Mouse (Mus musculus): ENCODE measurements around the gene Golt1b.
"Not testable (repeated sequence)": the region's sequence is repeated elsewhere in the genome, so short reads cannot be mapped to it uniquely, and the experiment has no call there.

Golt1b gene

DNA sequence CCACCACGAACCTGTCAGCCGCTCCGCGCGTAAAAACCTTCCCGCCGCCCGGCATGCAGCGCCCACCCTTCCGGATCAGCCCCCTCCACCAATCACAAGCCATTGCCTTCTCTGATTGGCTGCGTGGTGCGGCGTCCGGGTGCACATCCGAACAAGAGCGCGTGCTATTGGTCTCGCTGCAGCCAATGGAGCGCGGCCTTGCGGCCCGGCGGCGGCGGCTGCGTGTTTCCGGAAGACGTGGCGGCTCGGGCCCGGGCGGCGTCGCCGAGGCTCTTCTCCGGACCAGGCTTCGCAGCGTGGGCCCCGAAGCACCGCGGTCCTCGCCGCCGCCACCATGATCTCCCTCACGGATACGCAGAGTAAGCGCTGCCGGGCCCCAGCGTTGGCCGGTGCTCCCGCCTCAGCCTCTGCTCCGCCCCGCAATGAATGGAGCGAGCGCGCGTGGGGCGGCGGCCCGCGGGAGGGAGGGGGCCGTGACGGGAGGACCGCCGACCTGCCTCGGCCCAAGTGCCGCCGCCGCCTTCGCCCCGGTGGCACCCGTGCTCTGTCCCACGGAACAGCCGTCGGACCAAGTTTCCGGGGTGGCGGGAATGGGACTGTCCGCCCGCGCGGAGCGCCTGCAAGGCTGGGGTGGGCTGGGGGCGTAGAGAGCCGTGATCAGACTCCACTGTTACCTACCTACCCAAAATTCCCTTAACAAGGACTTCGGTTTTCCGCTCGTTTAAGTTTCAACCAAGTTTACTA is at the start of gene Golt1b, which contains the start of gene Recql:
Golt1b (plus strand) TSS at position 211 of the 744 bp plus-strand sequence.
Recql (minus strand) TSS at position 77 of the 744 bp plus-strand sequence.
- DNase-seq (ENCODE audit: low read depth, low spot score): peak; percentile 99

DNA sequence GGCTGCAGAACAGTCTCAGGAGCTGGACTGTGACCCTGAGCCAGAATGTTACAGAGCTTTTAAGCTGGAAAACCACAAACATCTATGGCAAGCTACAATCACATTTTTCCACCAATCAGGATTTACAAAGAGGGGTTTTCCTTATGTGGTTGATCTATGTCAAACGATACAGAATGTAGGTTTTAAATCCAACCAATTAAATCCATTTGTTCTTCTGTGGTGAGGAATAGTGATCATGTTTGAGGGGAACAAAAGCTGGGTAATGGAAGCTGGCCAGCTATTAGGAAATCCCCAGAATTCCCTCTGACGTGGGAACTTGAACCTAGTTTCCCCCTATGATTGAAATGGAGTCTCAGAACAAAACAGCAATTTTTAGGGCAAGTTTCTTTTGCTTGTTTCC is 48.1 kb upstream of the Golt1b start:
- no peak for DNase-seq (ENCODE audit: low read depth, low spot score)

DNA sequence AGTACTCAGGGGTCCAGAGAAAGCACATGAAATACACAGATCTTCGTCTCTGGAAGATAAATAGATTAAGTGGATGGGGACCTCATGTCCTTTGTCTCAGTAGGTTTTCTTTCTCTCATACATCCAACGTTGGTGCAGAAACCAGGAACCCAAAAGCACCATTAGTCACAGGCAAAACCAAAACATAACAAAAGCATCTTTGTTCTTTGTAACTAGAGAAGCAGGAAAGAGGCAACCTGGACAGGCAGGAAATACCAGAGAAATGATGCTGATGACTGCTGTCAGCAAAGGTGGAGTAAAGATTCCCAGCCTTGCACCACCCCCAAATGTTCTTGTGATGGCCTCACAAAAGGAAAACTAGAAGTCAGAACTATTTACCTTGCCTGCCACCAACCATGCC is 47.4 kb upstream of the Golt1b start:
- no peak for DNase-seq (ENCODE audit: low read depth, low spot score)

- peak; percentile 59 for DNase-seq (ENCODE audit: low read depth, low spot score)
Observed at GRCm38 (mm10) chr6:142343561-142343960, 43.5 kb upstream of the Golt1b start.

- peak; percentile 98 for DNase-seq (ENCODE audit: low read depth, low spot score)
Observed at GRCm38 (mm10) chr6:142345440-142346038, 41.5 kb upstream of the Golt1b start, which contains the start of gene Pyroxd1. Gene Pyroxd1 (plus strand): TSS chr6:142345654.

DNA sequence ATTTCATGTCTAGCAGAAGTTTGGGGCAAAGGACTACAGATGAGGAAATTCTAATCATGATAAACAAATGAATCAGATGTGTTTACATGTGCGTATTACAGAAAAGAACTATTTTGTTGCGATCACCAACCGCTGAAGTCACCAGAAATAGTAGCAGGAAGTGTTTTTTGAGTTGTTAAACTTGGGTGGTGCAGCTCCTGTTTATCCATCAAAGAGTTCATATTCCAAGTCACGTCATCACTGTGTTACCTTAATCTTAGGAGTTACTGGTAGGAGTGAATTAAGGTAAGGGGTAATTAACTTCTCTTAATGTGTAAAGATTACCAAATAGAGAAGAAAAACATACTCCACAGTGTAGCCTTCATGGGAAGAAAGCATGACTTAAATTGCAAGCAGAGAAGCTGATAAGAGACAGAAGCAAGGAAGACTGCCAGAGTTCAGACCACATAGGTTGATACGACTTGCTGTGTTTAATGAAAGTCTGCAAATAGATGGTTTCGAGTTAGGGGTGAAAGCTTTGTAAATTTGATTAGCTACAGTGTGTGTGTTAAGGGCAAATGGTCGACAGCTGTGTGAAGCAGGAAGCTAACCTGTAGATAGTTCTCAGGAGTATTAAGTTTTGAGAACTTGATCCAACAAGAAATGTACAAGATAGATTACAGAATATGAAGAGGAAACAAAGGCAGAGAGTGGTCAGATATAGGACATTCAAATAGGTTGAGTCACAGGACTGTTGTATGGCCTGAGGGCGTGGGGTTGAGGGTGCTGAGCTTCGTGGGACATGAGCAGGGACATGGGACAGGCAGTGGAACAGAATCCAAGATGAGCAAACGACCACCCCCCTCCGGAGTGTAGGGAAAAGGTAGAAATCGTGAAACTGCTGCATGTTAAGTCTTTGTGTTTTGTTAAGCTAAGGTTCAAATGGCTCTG is 40.6 kb upstream of the Golt1b start:
- no peak for DNase-seq (ENCODE audit: low read depth, low spot score)

GRCm38 (mm10) chr6:142347431-142348385 is 39.3 kb upstream of the Golt1b start:
- DNase-seq (ENCODE audit: low read depth, low spot score): no peak

GRCm38 (mm10) chr6:142352099-142352498 is 34.9 kb upstream of the Golt1b start:
- DNase-seq (ENCODE audit: low read depth, low spot score): not testable (repeated sequence)

DNA sequence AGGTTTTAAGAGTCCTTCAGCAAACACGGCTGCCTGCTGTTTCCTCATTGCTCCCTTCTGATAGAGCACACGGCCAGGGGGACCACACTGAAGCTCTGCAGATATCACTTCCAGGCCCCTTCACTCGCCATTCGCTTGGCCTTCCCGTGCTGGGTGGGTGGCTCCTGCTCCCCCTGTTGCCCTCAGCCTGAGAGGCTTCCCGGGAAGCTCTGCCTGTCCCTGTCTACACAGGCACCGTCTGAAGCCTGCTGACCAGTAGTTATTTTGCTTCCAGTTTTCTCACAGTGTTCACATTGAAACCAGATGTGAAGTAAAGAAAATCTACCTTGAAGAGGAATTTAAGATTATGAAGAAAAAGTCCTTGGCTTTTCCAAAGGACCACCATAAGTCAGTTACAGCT is 29.9 kb upstream of the Golt1b start:
- DNase-seq (ENCODE audit: low read depth, low spot score): no peak

DNA sequence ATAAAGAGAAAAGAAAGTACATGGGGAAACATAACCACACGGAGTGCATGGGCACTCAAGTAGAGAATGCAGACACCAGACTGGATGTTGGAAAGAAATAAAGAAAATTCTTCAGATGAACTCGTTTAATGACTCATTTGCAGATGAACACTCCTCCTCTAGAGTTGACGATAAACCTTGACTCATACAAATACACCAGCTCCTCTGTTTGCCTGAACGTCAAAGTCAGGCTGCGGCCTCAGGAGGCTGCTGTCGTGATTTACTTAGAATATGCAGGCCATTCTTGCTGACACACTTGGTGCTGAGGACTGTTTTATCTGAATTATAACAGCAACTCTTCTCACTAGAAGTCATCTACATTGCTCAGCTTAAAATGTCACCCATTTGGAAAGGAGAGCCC is 25.0 kb upstream of the Golt1b start:
- peak; percentile 37 for DNase-seq (ENCODE audit: low read depth, low spot score)

GRCm38 (mm10) chr6:142363019-142363576 is 23.9 kb upstream of the Golt1b start:
- DNase-seq (ENCODE audit: low read depth, low spot score): peak; percentile 60

- DNase-seq (ENCODE audit: low read depth, low spot score): no peak
Observed at GRCm38 (mm10) chr6:142365742-142366472, 21.1 kb upstream of the Golt1b start.

DNA sequence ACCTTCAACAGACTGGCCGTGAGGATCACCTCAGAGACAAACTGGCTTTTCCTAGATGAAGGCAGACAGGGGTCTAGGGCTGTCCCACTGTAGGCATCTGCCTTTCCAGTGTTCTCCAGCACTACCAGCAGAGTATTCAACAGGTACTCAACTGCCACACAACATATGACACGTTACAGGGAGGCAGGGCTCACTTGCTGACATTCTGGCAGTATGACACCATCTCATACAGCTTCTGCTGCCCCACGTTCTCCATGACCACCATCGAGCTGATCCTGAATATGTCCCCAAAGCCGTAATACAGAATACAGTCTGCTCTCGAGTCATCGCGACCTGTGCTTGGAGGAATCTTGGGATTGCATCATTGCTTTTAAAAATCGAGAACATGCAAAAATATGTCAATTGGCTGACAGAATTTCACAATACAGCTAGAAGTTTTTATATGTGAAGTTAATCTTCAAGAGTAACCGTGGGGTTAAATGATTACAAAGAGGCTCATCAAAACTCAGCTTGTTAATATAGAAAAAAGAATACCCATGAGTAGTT is 20.5 kb upstream of the Golt1b start:
- no peak for DNase-seq (ENCODE audit: low read depth, low spot score)

DNA sequence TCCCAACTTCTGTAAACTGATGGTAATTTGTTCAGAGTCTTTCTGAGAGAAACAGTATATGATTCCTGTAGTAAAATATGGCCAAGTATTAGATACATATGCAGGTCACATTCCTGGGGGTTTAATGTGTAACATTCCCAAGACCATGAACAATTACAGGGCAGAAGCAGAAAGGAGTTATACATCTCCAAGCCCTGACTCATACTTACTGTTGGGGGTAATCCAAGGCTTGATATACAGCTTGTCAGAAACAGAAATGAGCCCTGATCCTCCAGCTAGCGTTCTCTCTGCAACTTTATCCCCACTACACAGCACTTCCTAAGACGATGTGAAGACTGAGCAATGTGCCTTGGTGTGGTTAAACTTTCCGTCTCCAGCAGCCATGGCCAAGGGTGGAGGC is 19.5 kb upstream of the Golt1b start:
- no peak for DNase-seq (ENCODE audit: low read depth, low spot score)

DNA sequence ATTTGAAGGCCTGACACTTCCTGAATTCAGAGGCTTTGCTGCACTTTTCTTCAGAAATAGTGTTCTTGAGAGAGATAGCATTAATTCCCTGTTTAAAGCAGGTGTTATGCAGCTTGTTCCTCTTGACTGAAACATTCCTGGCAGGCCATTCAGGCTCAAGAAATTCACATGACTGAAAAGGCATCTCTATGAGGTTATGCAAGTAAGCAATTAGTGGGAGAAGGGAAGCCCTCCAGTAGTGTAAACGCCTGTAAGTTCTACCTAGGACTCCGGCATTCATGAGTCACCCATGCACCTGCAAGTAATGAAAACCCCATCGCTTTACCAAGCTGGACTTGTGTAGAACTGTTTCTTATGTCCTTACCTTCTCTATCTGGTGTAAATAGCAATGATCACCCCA is 17.5 kb upstream of the Golt1b start:
- no peak for DNase-seq (ENCODE audit: low read depth, low spot score)

- no peak for DNase-seq (ENCODE audit: low read depth, low spot score)
Observed at GRCm38 (mm10) chr6:142377081-142377480, 9.9 kb upstream of the Golt1b start.

GRCm38 (mm10) chr6:142378576-142379330 is 8.3 kb upstream of the Golt1b start:
- no peak for DNase-seq (ENCODE audit: low read depth, low spot score)

- DNase-seq (ENCODE audit: low read depth, low spot score): no peak
Observed at GRCm38 (mm10) chr6:142379961-142380360, 7.1 kb upstream of the Golt1b start.

- DNase-seq (ENCODE audit: low read depth, low spot score): no peak
Observed at GRCm38 (mm10) chr6:142381615-142382014, 5.4 kb upstream of the Golt1b start.

Measured in brain, adult 2 months (tissue).